Mouse (Mus musculus) A20 (cell line): ENCODE measurements around the gene Prr5.

ENCODE experiments used
- DNase-seq: peaks from one replicate; pipeline ENCODE4 v3.0.0-alpha.2; 2011; ENCODE audit warnings: low read depth, low spot score

Prr5 gene

GRCm38 (mm10) chr15:84680545-84681454, 11.4 kb downstream of the Prr5 start:
- peak; percentile 93 for DNase-seq

GRCm38 (mm10) chr15:84681455-84682193, 12.2 kb downstream of the Prr5 start:
- DNase-seq: peak; percentile 77

DNA sequence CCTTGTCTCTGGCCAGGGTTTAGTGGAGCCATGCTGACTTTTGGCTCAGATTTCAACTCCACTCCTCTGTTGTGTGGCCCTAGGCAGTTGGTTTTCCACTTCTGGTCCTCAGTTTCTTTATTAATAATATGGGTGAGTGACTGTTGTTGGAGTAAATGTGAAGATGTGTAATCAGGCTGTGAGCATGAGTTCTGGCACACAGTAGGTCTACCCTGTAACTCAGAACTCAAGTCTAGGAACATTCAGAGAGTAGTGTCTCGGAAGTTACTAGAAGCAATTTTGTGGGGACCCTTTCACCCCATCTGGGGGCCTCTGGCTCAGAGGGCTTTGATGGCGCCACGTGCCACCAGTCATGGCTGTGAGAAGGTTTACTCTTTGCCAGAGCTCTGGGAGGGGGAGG, 12.8 kb downstream of the Prr5 start:
- DNase-seq: peak; percentile 59

DNA sequence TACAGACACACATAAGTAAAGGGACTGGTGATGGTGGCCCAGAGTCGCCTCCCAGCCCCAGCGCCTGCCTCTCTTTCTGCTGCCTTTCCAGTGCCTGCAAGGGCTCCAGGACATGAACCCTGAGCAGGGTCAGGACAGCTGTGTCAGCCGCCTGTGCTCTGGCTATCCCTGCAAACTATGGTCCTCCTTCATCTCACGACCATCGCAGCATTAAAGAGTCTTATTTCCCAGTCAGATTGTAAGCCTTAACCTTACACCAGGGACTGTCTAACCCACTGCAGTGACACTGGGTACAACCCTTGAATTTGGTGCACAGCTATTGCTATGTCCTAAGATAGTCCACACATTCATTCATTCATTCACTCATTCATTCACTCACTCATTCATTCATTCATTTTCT, 13.4 kb downstream of the Prr5 start:
- no peak for DNase-seq

DNA sequence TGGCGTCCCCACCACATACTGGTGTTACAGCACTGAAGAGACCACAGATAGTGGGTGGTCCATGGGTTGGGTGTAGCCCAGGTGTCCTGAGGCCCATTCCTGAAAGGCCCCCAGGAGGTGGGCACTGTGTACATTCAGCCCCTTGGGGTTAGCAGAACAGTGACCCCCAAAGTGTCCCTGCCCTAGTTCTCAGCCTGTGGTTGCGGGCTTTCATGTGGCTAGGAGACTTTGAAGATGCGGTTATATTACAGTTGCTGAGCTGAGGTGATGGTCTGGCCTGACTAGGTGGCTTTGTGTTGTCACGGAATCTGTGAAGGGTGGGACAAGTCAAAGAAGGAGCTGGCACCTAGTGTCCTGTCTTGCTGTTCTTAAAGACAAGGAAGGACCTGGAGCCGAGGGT, 15.1 kb downstream of the Prr5 start:
- DNase-seq: no peak

GRCm38 (mm10) chr15:84685417-84685816, 16.0 kb downstream of the Prr5 start:
- DNase-seq: peak; percentile 98

GRCm38 (mm10) chr15:84687904-84688303, 18.5 kb downstream of the Prr5 start:
- DNase-seq: no peak

GRCm38 (mm10) chr15:84689356-84689755, 19.9 kb downstream of the Prr5 start:
- DNase-seq: no peak

DNA sequence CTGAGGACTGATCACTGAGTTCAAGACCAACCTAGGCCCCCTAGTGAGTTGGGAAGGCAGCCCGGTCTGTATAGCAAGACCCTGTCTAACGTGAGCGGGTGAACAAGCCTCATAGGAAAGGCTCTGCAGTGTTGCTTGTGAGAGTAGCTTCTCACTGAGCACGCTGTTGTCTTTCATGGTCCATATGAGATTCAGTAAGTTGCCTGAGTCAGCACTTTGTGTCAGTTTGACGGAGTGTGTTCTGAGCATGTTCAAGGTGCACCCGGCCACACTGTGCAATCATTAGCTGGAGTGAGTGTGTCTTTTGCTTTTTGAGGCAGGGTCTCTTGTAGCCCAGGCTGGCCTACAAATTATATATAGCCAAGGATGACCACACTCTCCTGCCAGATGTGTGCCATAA, 22.1 kb downstream of the Prr5 start:
- DNase-seq: no peak

- no peak for DNase-seq
These were observed 23.2 kb downstream of the Prr5 start for GRCm38 (mm10) chr15:84692645-84693044.

GRCm38 (mm10) chr15:84696021-84696420, 26.6 kb downstream of the Prr5 start:
- DNase-seq: no peak

DNA sequence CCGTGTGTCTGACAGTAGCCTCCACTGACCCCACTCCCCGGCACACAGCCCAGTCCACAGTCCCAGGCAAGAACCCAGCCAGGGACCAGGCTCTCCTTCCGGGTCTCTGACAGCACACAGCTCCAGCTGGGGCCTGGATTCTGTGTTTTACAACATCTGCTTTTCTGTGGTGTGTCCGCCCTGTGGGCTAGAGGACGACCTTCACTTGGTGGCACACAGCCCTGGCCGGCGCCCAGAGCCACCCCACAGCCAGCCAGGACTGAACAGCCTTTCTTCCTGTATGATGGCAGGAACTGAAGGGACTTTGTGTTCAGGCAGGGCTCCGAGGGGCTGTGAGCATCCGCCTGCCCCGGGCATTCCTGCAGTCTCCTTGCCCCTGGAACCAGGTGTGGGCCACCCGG, 28.2 kb downstream of the Prr5 start:
- no peak for DNase-seq

- DNase-seq: no peak
These were observed 28.8 kb downstream of the Prr5 start for GRCm38 (mm10) chr15:84698189-84698588.

- peak; percentile 73 for DNase-seq
These were observed 30.9 kb downstream of the Prr5 start for GRCm38 (mm10) chr15:84700147-84700794.

DNA sequence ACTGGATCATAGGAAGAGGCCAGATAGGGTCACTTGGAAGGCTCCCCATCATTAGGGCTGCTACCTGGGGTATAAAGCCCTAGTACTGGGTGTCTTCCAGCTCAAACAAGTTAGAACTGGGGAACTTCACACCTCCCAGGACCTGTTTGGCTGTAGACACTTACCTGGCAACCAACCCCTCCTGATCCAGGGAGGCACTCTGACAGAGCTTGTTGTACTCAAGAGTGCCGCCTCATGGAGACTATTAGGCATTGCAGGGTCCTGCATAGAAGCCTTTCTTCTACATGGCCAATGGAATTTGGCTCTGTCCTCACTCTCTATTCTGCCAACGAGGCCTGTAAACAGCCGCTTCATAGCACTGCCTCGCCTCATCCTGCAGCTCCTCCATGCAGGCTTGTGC, 32.5 kb downstream of the Prr5 start:
- peak; percentile 65 for DNase-seq

DNA sequence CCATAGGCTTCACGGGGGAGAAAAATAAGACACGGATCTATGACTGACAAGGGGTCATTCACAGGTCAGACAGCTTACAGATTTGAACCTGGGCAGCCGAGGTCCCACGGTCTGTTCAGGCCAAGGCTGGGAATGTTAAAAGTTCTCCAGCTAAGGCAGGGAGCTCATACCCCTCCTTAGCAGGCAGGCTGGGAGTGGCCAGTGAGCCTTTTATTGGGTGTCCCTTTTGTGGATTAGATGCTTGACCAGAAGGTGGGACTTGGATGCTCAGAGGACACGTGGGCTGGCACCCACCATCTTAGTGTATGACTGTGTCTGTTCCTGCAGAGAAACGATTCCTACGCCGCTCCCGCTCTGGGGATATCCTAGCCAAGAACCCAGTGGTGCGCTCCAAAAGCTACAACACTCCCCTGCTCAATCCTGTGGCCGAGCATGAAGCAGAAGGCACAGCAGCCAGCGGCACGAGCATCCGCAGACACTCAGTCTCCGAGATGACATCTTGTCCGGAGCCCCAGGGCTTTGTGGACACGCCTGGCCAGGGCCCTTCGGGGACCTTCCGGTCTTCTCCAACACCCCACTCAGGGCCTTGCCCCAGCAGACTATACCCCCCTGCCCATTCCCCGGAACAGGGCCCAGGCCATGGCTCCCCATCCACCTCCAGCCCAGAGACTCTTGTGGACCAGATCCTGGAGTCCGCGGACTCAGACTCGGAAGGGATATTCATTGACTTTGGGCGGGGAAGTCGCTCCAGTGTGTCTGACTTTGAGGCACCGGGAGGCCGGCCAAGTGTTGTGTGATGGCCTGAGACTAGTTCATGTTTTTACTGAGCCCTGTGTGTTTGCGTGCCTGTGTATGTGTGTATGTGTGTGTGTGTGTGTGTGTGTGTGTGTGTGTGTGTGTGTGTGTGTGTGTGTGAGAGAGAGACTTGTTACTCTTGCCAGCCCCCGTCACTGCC, 33.2 kb downstream of the Prr5 start:
- no peak for DNase-seq

DNA sequence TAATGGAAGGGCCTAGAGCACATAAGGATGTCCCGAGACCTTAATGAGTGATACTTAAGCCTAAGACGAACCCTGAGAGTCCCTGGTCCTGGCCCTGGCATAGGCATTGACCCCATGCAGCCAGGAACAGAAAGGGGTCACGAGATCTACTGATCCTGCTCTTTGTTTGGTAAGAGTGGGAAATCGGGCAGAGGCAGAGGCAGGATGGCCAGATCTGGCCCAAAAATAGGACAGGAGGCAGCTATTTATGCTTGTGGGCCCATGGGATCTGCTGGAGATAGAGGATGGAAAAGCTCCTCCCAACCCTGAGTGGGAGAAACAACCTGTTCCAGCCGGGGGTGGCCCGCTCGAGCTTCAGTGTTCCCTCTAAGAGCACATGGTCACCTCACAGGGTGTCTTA, 34.6 kb downstream of the Prr5 start:
- no peak for DNase-seq

GRCm38 (mm10) chr15:84705351-84705901, 36.0 kb downstream of the Prr5 start:
- peak; percentile 94 for DNase-seq

DNA sequence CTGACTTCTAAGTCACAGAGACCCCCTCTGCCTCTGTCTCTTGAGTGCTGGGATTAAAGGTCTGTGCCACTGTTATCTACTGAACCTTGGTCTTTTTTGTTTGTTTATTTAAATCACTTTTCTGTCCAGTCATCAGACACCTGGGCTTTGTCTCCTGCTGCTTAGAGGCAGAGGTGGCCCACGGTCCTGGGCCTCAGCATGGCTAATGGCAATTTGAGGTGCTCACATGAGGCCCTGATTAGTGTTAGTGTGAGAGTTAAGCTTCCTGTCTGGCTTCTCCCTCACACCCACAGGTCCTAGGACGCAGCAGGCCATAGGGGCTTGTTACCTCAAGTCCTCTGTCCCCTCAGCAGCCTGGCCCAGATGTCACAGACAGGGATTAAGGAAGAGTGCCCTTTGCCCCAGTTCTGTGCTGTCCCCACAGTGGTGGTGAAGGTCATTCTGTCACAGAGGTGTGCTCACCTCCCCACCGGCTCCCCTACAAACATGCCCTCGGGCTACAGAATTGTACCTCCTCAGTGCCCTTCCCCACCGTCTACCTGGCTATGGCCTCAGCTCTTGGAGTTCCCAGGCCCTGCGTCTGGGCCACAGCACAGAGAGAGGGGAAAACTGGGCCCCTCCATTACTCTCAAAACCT, 37.7 kb downstream of the Prr5 start:
- peak; percentile 34 for DNase-seq
